Mouse (Mus musculus) layer of hippocampus, postnatal 25 days (tissue): ENCODE data around the gene Spock3. TPM values are rescaled to one million over a fixed set of nuclear protein-coding genes. Genes with fewer than 3 reads are reported as not detected.
A peak's percentile ranks its signal among the peaks of the same experiment; 100 is the strongest.
"Not testable (repeated sequence)": the region's sequence is repeated elsewhere in the genome, so short reads cannot be mapped to it uniquely, and the experiment has no call there.

Experiments used
- DNase-seq, 2 experiments: peaks; one replicate each; pipeline ENCODE4 v3.0.0; 2022; ENCODE audit warnings: mixed read lengths in 2 of 2, low spot score in 1 of 2; ENCODE audit errors: extremely low spot score in 1 of 2
- total RNA-seq, 2 experiments: library from RNA; stranded (reverse); gene quantifications; 2 replicates each; pipeline ENCODE4 v1.2.3; 2021

Gene Spock3
- 10 to 100 TPM; 50.5 to 51.2 TPM for total RNA-seq

GRCm38 (mm10) chr8:62950709-62951108, at the start of gene Spock3:
Gene Spock3 (plus strand): TSS chr8:62951009.
- no peak for DNase-seq

- peak; percentile 24 to 29 for DNase-seq
These were observed 645 bp downstream of the Spock3 start for GRCm38 (mm10) chr8:62951173-62952134.

- DNase-seq = no peak
These were observed 1.7 kb downstream of the Spock3 start for GRCm38 (mm10) chr8:62952481-62952880.

- no peak for DNase-seq
These were observed 11.8 kb downstream of the Spock3 start for GRCm38 (mm10) chr8:62962608-62963007.

- DNase-seq = no peak
These were observed 19.1 kb downstream of the Spock3 start for GRCm38 (mm10) chr8:62969802-62970372.

- DNase-seq = no peak
These were observed 138.2 kb downstream of the Spock3 start for GRCm38 (mm10) chr8:63088984-63089383.

- no peak for DNase-seq
These were observed 147.4 kb downstream of the Spock3 start for GRCm38 (mm10) chr8:63098200-63098599.

- DNase-seq = no peak
These were observed 159.0 kb downstream of the Spock3 start for GRCm38 (mm10) chr8:63109761-63110160.

- DNase-seq = no peak
These were observed 162.1 kb downstream of the Spock3 start for GRCm38 (mm10) chr8:63112919-63113318.

- no peak for DNase-seq
These were observed 169.7 kb downstream of the Spock3 start for GRCm38 (mm10) chr8:63120508-63120907.

- DNase-seq = no peak
These were observed 184.6 kb downstream of the Spock3 start for GRCm38 (mm10) chr8:63135406-63135805.

GRCm38 (mm10) chr8:63163861-63164260, 213.1 kb downstream of the Spock3 start:
- DNase-seq = not testable (repeated sequence)

- DNase-seq = no peak
These were observed 214.5 kb downstream of the Spock3 start for GRCm38 (mm10) chr8:63165326-63165725.

- DNase-seq = no peak
These were observed 219.1 kb downstream of the Spock3 start for GRCm38 (mm10) chr8:63169956-63170355.

- DNase-seq = no peak
These were observed 230.5 kb downstream of the Spock3 start for GRCm38 (mm10) chr8:63181272-63181671.

GRCm38 (mm10) chr8:63258812-63259385, 308.1 kb downstream of the Spock3 start:
- DNase-seq = no peak

- no peak for DNase-seq
These were observed 311.7 kb downstream of the Spock3 start for GRCm38 (mm10) chr8:63262516-63262915.

GRCm38 (mm10) chr8:63335366-63335765, 384.6 kb downstream of the Spock3 start:
- no peak for DNase-seq

- no peak for DNase-seq
These were observed 417.8 kb downstream of the Spock3 start for GRCm38 (mm10) chr8:63368580-63368979.

GRCm38 (mm10) chr8:63397659-63398058, 446.9 kb downstream of the Spock3 start:
- no peak for DNase-seq
